Mouse (Mus musculus) kidney, postnatal 25 days (tissue): ENCODE data around the gene Spata45.
A peak's percentile ranks its signal among the peaks of the same experiment; 100 is the strongest.

Source experiments
- DNase-seq, 2 experiments: peaks; one replicate each; pipeline ENCODE4 v3.0.0; 2021; ENCODE audit warnings: mixed read lengths in 2 of 2

The Spata45 gene

GRCm38 (mm10) chr1:191042106-191042505 lies 5.7 kb downstream of the Spata45 start:
- no peak for DNase-seq

DNA sequence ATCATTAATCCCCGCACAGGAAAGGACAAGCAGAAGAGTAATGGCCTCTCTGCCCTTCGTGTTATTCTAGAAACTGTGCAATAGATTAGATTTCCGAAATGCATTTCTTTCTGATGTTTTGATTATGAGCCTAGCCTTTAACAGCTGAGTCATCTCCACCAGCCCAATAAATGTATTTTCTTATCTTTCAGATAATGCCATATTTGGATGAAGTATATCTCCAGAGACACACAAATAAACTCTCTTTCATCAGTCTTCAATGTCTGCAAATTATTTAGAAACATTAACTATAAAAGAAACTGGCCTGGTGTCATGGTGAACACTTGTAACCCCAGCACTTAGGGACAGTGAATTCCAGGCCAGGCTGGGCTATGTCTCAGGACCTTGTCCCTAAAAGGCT lies 6.2 kb downstream of the Spata45 start:
- DNase-seq = no peak

GRCm38 (mm10) chr1:191045264-191045663 lies 8.8 kb downstream of the Spata45 start:
- no peak for DNase-seq

DNA sequence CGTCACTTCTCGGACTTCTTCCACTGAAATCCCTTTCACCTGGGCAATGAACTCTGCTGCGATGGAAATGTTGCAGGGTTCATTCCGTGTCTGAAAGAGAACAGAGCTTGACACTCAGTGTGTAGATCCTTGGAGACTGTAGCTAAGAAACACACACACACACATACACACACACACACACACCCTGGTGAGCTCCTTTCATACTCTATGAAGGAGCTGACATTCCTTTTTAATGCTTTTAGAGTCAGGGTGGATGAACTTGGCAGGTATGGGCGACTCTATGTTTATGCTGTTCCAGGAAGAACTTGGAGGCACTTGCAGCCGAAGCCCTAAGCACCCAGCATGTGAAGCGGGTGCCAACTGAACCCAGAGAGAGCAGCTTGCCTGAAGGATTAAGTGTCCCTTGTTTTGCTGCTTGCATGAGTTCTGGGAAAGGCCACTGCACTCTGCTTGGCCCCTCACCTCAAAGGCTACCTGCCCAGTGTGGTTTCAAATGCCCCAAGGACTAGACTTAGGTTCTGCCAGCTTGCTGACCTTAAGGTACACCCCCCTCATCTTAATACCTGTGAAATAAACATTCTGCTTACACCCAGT lies 9.9 kb downstream of the Spata45 start:
- peak in 1 of 2 experiments; percentile 66 for DNase-seq

GRCm38 (mm10) chr1:191053555-191053954 lies 17.1 kb downstream of the Spata45 start:
- DNase-seq = no peak

- DNase-seq = no peak
These were observed 18.6 kb downstream of the Spata45 start for GRCm38 (mm10) chr1:191054870-191055532.

DNA sequence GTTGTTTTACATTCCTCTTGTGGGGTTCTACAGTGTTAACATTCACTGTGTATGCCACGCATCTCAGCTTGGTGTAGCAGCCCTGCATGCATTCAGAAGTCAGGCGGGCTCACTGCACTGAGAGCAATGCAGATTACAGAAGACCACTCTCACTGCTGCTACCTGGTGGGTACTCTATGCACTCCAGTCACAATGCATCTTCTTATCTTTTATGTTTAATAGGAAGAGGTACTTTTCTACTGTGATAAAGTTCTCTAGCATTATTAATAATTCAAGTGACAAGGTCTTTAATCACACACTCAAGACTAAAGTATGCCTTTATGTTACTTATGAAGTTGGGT lies 19.1 kb downstream of the Spata45 start:
- DNase-seq = no peak

DNA sequence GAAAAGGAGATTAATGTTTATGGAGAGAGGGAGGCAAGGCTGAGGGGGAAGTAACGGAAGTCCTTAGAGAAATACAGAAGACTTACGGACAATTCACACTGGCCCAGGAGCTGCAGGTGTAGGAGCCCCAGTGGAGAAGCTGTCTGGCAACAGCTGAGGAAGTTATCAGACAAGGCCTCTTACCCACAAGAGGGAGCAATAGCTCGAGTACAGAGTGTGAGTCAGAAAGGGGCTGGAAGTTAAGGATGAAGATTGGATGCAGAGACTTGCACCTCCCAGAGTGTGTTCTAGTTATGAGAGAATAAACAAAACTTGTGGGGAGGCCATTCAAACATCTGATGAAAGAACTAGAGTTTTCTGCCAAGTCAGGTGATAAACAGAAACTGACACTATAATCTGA lies 21.0 kb downstream of the Spata45 start:
- no peak for DNase-seq

GRCm38 (mm10) chr1:191062241-191062780 lies 25.9 kb downstream of the Spata45 start:
- no peak for DNase-seq

DNA sequence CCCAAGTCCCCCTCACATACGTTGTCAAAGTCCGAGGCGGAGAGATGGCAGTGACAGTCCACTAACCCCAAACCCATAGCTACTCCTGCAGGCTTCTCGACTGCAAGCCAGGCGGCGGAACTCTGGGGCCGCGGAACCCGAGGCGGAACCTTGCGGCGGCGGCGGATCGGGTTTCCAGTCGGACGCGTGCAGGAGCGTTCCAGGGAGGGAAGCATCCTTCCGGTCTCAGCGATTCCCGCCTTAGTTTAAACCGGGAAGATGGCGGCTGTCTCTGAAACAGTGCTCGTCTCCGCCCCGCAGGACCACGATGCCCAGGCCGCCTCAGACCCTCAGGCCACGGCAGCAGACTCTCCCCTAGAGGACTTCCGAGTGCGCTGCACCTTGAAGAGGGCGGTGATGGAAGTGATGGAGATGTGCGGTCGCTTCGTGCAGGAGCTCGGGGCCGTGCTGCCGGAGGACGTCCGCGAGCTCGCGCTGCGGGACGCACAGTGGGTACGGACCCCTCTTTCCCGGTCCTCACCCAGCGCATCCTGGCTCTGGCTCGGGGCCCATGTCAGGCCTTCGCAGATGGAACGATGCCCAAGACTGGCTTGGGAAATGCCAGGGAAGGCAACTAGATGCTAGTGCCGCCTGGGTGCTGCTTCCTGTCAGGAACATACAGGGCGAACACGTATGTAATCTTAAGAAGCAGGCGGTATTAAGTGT lies 26.5 kb downstream of the Spata45 start, which contains the start of the genes Tatdn3 and Nsl1:
Tatdn3 (minus strand) TSS at position 152 of the 705 bp plus-strand sequence.
Nsl1 (plus strand) TSS at position 232 of the 705 bp plus-strand sequence.
- DNase-seq = peak; percentile 90

DNA sequence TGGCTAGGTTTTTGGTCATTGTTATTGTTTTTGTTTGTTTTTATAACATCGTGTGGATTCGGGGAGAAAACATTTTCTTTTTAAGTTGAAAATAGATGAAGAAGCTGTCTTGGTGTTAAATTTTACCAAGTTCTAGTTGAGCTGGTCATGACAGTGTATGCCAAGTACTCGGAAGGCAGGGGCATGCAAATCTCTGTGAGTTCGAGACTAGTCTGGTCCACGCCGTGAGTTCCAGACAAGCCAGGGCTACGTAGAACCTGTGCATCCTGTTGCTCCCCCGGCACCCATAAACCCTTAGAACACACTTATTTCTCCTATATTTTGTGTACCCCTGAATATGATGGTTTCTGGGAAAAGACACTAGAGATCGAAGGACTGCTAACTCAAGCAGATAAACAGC lies 27.3 kb downstream of the Spata45 start:
- DNase-seq = no peak

GRCm38 (mm10) chr1:191064535-191064934 lies 28.1 kb downstream of the Spata45 start:
- DNase-seq = no peak

- DNase-seq = no peak
These were observed 28.7 kb downstream of the Spata45 start for GRCm38 (mm10) chr1:191065188-191065587.

GRCm38 (mm10) chr1:191068377-191068776 lies 31.9 kb downstream of the Spata45 start:
- peak; percentile 46 for DNase-seq

DNA sequence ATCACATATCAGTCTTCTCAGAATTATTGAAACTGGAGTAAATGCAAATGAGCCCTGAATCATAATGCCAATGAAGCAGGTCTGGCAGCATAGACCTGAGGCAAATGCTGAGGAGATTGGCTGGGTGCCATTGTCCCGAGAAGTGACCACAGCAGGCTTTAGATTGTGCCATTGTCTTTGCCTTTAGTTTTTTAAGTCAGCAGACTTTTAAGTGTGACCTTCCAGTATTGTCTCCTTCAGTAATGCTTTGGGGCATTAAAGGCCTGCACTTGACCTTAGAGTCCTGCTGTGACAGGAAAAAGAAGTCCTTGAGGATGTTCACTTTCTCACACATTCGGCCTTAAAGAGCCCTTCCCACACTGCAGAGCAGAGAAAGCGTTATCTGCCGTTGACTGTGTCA lies 33.8 kb downstream of the Spata45 start:
- DNase-seq = no peak

- no peak for DNase-seq
These were observed 35.2 kb downstream of the Spata45 start for GRCm38 (mm10) chr1:191071613-191072012.

DNA sequence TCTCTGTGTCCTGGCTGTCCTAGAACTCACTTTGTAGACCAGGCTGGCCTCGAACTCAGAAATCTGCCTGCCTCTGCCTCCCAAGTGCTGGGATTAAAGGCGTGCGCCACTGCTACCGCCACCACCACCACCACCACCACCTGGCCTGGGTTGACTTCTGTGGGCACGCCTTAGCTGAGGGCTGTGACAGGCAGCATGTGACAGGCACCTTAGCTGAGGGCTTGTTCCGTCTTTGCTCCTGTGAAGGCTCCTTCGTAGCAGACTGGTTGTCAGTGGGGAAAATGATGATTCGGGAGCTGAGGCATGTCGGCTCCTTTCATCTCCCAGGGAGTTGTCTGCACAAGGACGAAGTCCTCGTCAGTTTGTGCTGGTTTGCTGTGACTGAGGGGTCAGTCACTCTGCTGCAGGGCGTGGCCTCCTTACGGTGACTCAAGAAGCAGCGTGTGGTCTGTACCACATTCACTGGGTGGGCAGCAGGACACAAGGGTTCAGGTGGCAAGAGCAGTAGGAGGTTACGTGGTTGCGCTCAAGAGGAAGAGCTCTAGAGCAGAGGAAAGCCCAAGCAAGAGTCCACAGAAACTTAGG lies 36.0 kb downstream of the Spata45 start:
- DNase-seq = peak; percentile 10 to 57

GRCm38 (mm10) chr1:191073001-191073400 lies 36.6 kb downstream of the Spata45 start:
- peak; percentile 91 for DNase-seq

- no peak for DNase-seq
These were observed 37.0 kb downstream of the Spata45 start for GRCm38 (mm10) chr1:191073486-191073885.

DNA sequence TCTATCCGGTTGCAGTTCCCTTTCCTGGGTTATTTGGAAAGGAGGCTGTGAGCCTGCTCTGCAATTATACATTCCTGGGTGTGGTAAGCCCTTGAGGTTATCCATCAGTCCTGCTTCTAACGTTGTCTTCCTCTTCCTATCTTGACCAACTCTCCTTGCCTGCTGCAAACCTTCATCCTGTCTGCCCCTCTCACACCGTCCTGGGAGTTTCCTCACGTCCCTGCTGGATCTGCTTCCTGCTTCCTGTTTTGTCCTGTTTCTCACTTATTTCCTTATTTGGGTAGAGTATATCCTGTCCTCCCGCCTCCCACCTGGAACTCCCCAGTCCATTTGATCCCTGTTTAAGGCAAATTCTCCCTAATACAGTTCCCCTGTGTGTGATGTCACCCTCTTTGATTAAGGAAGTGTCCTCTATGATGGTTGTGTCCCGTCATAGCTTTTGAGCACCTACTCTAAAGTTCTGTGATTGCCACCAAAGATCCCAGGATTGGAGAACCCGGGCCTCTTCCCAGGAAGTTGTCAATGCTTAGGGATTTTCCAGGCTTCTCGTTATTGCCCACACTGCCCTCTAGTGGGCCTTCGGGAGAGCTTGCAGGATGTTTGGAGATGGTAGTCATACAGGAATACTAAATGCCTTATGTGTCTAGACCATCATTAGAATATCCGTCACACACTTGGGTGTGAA lies 38.9 kb downstream of the Spata45 start:
- peak; percentile 76 to 79 for DNase-seq

GRCm38 (mm10) chr1:191083230-191083629 lies 46.8 kb downstream of the Spata45 start:
- no peak for DNase-seq

- DNase-seq = peak; percentile 54 to 84
These were observed 48.6 kb downstream of the Spata45 start for GRCm38 (mm10) chr1:191084951-191085559.
